7 mouse cellular contexts compared by ENCODE assay signal in the genomic region with DNA sequence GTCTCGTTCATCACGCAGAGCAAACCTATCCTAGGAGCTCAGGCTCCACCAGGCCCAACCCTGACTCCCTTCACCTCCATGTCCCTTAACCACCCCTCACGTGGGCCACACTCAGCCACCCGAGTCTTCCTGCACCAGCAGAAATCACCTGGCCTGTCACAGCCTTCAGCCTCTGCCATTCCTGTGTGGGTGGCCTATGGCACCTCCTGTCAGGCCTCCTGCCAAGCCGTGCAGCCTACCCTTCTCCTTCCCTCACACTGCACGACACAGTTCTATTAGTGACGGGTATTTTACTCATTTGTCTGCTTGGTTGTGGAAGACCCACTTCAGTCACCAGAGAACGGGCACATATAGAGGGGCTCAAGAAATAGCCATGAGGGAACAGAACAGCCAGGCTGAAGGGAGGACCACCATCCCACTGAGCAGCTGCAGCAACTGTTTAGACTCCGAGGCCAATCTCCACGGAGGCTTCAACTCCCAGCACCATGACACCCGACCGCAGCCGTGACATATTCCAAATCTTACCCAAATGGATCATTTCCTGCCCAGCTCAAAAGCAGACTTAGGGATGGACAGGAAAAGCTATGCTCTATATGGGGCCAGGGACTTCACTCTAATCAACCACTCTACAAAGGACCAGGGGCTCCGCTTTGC. TPM values are rescaled to one million over a fixed set of nuclear protein-coding genes. Genes with fewer than 3 reads are reported as not detected.
DNase-seq lines count a peak whose midpoint lies in the region; ATAC-seq and TF ChIP-seq lines count a peak whose summit lies in the region.

No protein-coding gene starts in this region.

- peak overlapping the region; percentile 17; the same call in 1 of the 2 replicates for H3K27ac ChIP-seq in liver, adult 2 months (replicated peaks; ENCODE audit: insufficient read depth, low read depth, low read length)
- H3K27ac ChIP-seq in liver, embryonic 12.5 days, result no peak overlapping the region
- peak overlapping the region; percentile 88 for H3K27ac ChIP-seq in cortical plate, adult 2 months (ENCODE audit: insufficient read depth, low read length)
- peak overlapping the region; percentile 78 for H3K27ac ChIP-seq in hindbrain, embryonic 13.5 days
- H3K27ac ChIP-seq in neural tube, embryonic 14.5 days (ENCODE audit: low read depth, low read length), result peak overlapping the region; percentile 45; the same call in 1 of the 2 replicates
- no peak overlapping the region for H3K27ac ChIP-seq in kidney, adult 2 months (ENCODE audit: insufficient read depth, low read depth, low read length)

- H3K27me3 ChIP-seq in liver, adult 2 months (ENCODE audit: control insufficient read depth, insufficient read depth, low read length), result no peaks in the 10 kb centered on the region
- H3K27me3 ChIP-seq in liver, embryonic 12.5 days (replicated peaks), result no peaks in the 10 kb centered on the region
- no peaks in the 10 kb centered on the region for H3K27me3 ChIP-seq in hindbrain, embryonic 13.5 days
- no peaks in the 10 kb centered on the region for H3K27me3 ChIP-seq in neural tube, embryonic 14.5 days (ENCODE audit: control insufficient read depth, insufficient read depth, low read length)
- no peaks in the 10 kb centered on the region for H3K27me3 ChIP-seq in kidney, adult 2 months (replicated peaks; ENCODE audit: control insufficient read depth, insufficient read depth, low read length)

- 79% methylated on average over 14 of the region's 14 CpGs for WGBS in liver, adult 2 months
- WGBS in liver, embryonic 12.5 days (ENCODE audit: insufficient replicate concordance), result 73% methylated on average over 14 of the region's 14 CpGs
- 62% methylated on average over 14 of the region's 14 CpGs for WGBS in hindbrain, embryonic 13.5 days
- WGBS in neural tube, embryonic 14.5 days, result 63% methylated on average over 14 of the region's 14 CpGs
- WGBS in kidney, adult 2 months, result 64% methylated on average over 14 of the region's 14 CpGs

- TF ChIP-seq POLR2A in liver, adult 2 months (IDR thresholded peaks at IDR 0.05; ENCODE audit: extremely low read depth, insufficient read depth, low read length), result no peak
- TF ChIP-seq POLR2A in cortical plate, adult 2 months (IDR thresholded peaks at IDR 0.05; ENCODE audit: extremely low read depth, insufficient read depth, low read length), result no peak
- TF ChIP-seq POLR2A in kidney, adult 2 months (IDR thresholded peaks at IDR 0.05; ENCODE audit: low read depth, low read length), result no peak

- no peaks in the 10 kb centered on the region for H3K36me3 ChIP-seq in liver, adult 2 months (ENCODE audit: control insufficient read depth, insufficient read depth, low read length)
- H3K36me3 ChIP-seq in liver, embryonic 12.5 days, result 0 out of 2 replicates have a peak, but pooled peaks cover 2% of the 10 kb centered on the region
- H3K36me3 ChIP-seq in hindbrain, embryonic 13.5 days, result peaks cover 14% of the 10 kb centered on the region
- H3K36me3 ChIP-seq in neural tube, embryonic 14.5 days (ENCODE audit: control insufficient read depth, insufficient read depth, low read length), result no peaks in the 10 kb centered on the region
- H3K36me3 ChIP-seq in kidney, adult 2 months (ENCODE audit: control insufficient read depth, insufficient read depth, low read length), result no peaks in the 10 kb centered on the region

- no peak overlapping the region for H3K9ac ChIP-seq in liver, adult 2 months (ENCODE audit: low read depth, low read length)
- H3K9ac ChIP-seq in liver, embryonic 12.5 days, result no peak overlapping the region
- peak overlapping the region; percentile 53 for H3K9ac ChIP-seq in hindbrain, embryonic 13.5 days
- no peak overlapping the region for H3K9ac ChIP-seq in neural tube, embryonic 14.5 days (replicated peaks; ENCODE audit: low read depth, low read length)

- H3K4me1 ChIP-seq in liver, adult 2 months (ENCODE audit: control insufficient read depth, insufficient read depth, low read length), result peaks cover 18% of the 10 kb centered on the region
- peaks cover 72% of the 10 kb centered on the region for H3K4me1 ChIP-seq in liver, embryonic 12.5 days
- H3K4me1 ChIP-seq in cortical plate, adult 2 months (ENCODE audit: control insufficient read depth, insufficient read depth, low read length), result peaks cover 18% of the 10 kb centered on the region
- peaks cover 93% of the 10 kb centered on the region for H3K4me1 ChIP-seq in hindbrain, embryonic 13.5 days (replicated peaks)
- peaks cover 82% of the 10 kb centered on the region for H3K4me1 ChIP-seq in neural tube, embryonic 14.5 days (ENCODE audit: control insufficient read depth, insufficient read depth, low read length)
- H3K4me1 ChIP-seq in kidney, adult 2 months (ENCODE audit: control insufficient read depth, insufficient read depth, low read length), result peaks cover 33% of the 10 kb centered on the region

- H3K79me2 ChIP-seq in liver, adult 2 months (ENCODE audit: control insufficient read depth, insufficient read depth, low read length), result peaks cover 4% of the 10 kb centered on the region; the same call in 1 of the 2 replicates

- DNase-seq in liver, adult 2 months (ENCODE audit: extremely low read depth, low read depth, low spot score), result no peak
- DNase-seq in left cerebral cortex, postnatal 10 days (ENCODE audit: extremely low spot score in 1 of 2, low spot score in 2 of 2), result no peak
- DNase-seq in kidney, adult 2 months, result no peak

- H3K4me3 ChIP-seq in liver, adult 2 months (ENCODE audit: insufficient read depth, low read depth, low read length), result no peak overlapping the region
- H3K4me3 ChIP-seq in liver, embryonic 12.5 days, result no peak overlapping the region
- no peak overlapping the region for H3K4me3 ChIP-seq in cortical plate, adult 2 months (ENCODE audit: insufficient read depth, low read length)
- H3K4me3 ChIP-seq in hindbrain, embryonic 13.5 days, result no peak overlapping the region
- no peak overlapping the region for H3K4me3 ChIP-seq in neural tube, embryonic 14.5 days (ENCODE audit: low read depth, low read length)
- no peak overlapping the region for H3K4me3 ChIP-seq in kidney, adult 2 months (ENCODE audit: insufficient read depth, low read depth, low read length)

- intact Hi-C loops in left cerebral cortex, postnatal 10 days (cut with DNase I), result no loop called here

- no peaks in the 10 kb centered on the region for H3K9me3 ChIP-seq in liver, embryonic 12.5 days (replicated peaks)
- no peaks in the 10 kb centered on the region for H3K9me3 ChIP-seq in hindbrain, embryonic 13.5 days
- no peaks in the 10 kb centered on the region for H3K9me3 ChIP-seq in neural tube, embryonic 14.5 days (ENCODE audit: control insufficient read depth, low read length)

- no peak for TF ChIP-seq CTCF in liver, adult 2 months (IDR thresholded peaks at IDR 0.05; ENCODE audit: low read depth, low read length)
- TF ChIP-seq CTCF in cortical plate, adult 2 months (IDR thresholded peaks at IDR 0.05; ENCODE audit: extremely low read depth, insufficient read depth, low read length), result no peak
- TF ChIP-seq CTCF in kidney, adult 2 months (conservative IDR thresholded peaks at IDR 0.05; ENCODE audit: insufficient read depth, insufficient read length, low read depth, low read length), result no peak

- no peak for ATAC-seq in liver, embryonic 12.5 days
- ATAC-seq in hindbrain, embryonic 13.5 days (ENCODE audit: low FRiP score), result no peak
- ATAC-seq in neural tube, embryonic 14.5 days (ENCODE audit: low read depth), result no peak

- no peak overlapping the region for H3K4me2 ChIP-seq in liver, embryonic 12.5 days
- 0 out of 2 replicates have a peak overlapping the region, but pooled peaks have one; percentile 20 for H3K4me2 ChIP-seq in hindbrain, embryonic 13.5 days
- no peak overlapping the region for H3K4me2 ChIP-seq in neural tube, embryonic 14.5 days (ENCODE audit: low read depth, low read length)

RNA-seq across cellular contexts. Expression of a gene that starts 10.2 kb away (rescaled TPM):
- total RNA-seq in liver, adult 2 months (2014; rRNA removed), result 1.0 and 2.6 TPM in 2 replicates
- 1.1 and 1.5 TPM in 2 replicates for polyA plus RNA-seq in liver, adult 2 months (2012; rRNA removed)
- 3.4 TPM in 2 replicates for polyA plus RNA-seq in liver, embryonic 12.5 days (2016; fragmentation: Nextera tagmentation; extraction: Ambion mirVana)
- polyA plus RNA-seq in cortical plate, adult 2 months (2012; rRNA removed), result 5.8 and 6.8 TPM in 2 replicates
- polyA plus RNA-seq in hindbrain, embryonic 13.5 days (2015; fragmentation: Nextera tagmentation; extraction: Ambion mirVana), result 6.2 and 6.4 TPM in 2 replicates
- polyA plus RNA-seq in neural tube, embryonic 14.5 days (2014; fragmentation: Nextera tagmentation; extraction: Ambion mirVana), result 10.0 and 10.2 TPM in 2 replicates
- 10 to 100 TPM; 61.2 to 61.4 TPM for total RNA-seq in left cerebral cortex, postnatal 10 days (2021)
- polyA plus RNA-seq in kidney, adult 2 months (2012; rRNA removed), result 5.3 and 5.4 TPM in 2 replicates

RNA-seq across cellular contexts. Expression of a gene that starts 18.0 kb away (rescaled TPM):
- total RNA-seq in liver, adult 2 months (2014; rRNA removed), result not detected in 2 replicates
- polyA plus RNA-seq in liver, adult 2 months (2012; rRNA removed), result not detected in 2 replicates
- polyA plus RNA-seq in liver, embryonic 12.5 days (2016; fragmentation: Nextera tagmentation; extraction: Ambion mirVana), result 0.29 TPM in 1 of 2 replicates, not detected in the other
- not detected in 2 replicates for polyA plus RNA-seq in cortical plate, adult 2 months (2012; rRNA removed)
- not detected in 2 replicates for polyA plus RNA-seq in hindbrain, embryonic 13.5 days (2015; fragmentation: Nextera tagmentation; extraction: Ambion mirVana)
- polyA plus RNA-seq in neural tube, embryonic 14.5 days (2014; fragmentation: Nextera tagmentation; extraction: Ambion mirVana), result not detected in 2 replicates
- total RNA-seq in left cerebral cortex, postnatal 10 days (2021), result not detected
- polyA plus RNA-seq in kidney, adult 2 months (2012; rRNA removed), result 11.3 and 12.2 TPM in 2 replicates

Comparison
In these comparisons a context has a peak if more than half of its experiments do, and no peak if none do; other contexts are left out.
1. H3K27ac ChIP-seq: peak in liver, adult 2 months (single experiment), cortical plate, adult 2 months (single experiment), hindbrain, embryonic 13.5 days (single experiment) and neural tube, embryonic 14.5 days (single experiment); none in liver, embryonic 12.5 days (single experiment) and kidney, adult 2 months (single experiment).